In genomic region chr13:39894159-39894558, GRCm38 (mm10) we compare ENCODE assay signal across 11 mouse cellular contexts.
DNase-seq lines count a peak whose midpoint lies in the region; ATAC-seq and TF ChIP-seq lines count a peak whose summit lies in the region.
"Had no signal": no experiment of that assay in that cellular context is flagged by ENCODE, and none has a peak within 500 bp of the region (broad histone marks: within the 10 kb centered on the region; RNA-seq: fewer than 3 reads in every experiment).

No protein-coding gene starts in this region.

- TF ChIP-seq CTCF in thymus, adult 2 months (IDR thresholded peaks at IDR 0.05; ENCODE audit: borderline replicate concordance, control insufficient read depth, extremely low read depth, insufficient read depth, low read length, poor library complexity), result no peak

- H3K27me3 ChIP-seq in thymus, adult 2 months (ENCODE audit: control insufficient read depth, insufficient read depth, low read length), result no peaks in the 10 kb centered on the region
- H3K27me3 ChIP-seq: megakaryocyte, embryonic 14.5 days had no signal

- no peak overlapping the region for H3K27ac ChIP-seq in thymus, adult 2 months (ENCODE audit: control insufficient read depth, insufficient read depth, low read length)
- H3K27ac ChIP-seq: hindbrain, embryonic 15.5 days had no signal

- H3K4me3 ChIP-seq in thymus, adult 2 months (ENCODE audit: control insufficient read depth, insufficient read depth, low read length), result no peak overlapping the region
- H3K4me3 ChIP-seq: hindbrain, embryonic 15.5 days; megakaryocyte, embryonic 14.5 days had no signal

- TF ChIP-seq POLR2A in thymus, adult 2 months (IDR thresholded peaks at IDR 0.05; ENCODE audit: control insufficient read depth, extremely low read depth, insufficient read depth, low read length, poor library complexity), result no peak

- no peaks in the 10 kb centered on the region for H3K36me3 ChIP-seq in thymus, adult 2 months (ENCODE audit: control insufficient read depth, insufficient read depth, low read length)
- H3K36me3 ChIP-seq: hindbrain, embryonic 15.5 days had no signal

- WGBS in thymus, adult 2 months, result 73% methylated on average over 5 of the region's 5 CpGs

- DNase-seq in cerebellum, postnatal 10 days, result peak; percentile 12 to 30
- no peak for DNase-seq in cerebellum, adult 9-11 months
- DNase-seq in left cerebral cortex, adult 11 months (ENCODE audit: low spot score), result peak; percentile 5
- no peak for DNase-seq in left cerebral cortex, adult 18-20 months (ENCODE audit: low spot score in 2 of 2)
- DNase-seq in NIH3T3 (ENCODE audit: low read depth), result peak; percentile 9
- peak; percentile 8 for DNase-seq in layer of hippocampus, adult 8-10 months (ENCODE audit: low spot score in 2 of 2)
- no peak for DNase-seq in thymus, adult 2 months
- DNase-seq: kidney, postnatal 36 days had no signal

- no peaks in the 10 kb centered on the region for H3K4me1 ChIP-seq in thymus, adult 2 months (replicated peaks; ENCODE audit: control insufficient read depth, insufficient read depth, low read length)
- H3K4me1 ChIP-seq: hindbrain, embryonic 15.5 days; megakaryocyte, embryonic 14.5 days had no signal

- no peak for ATAC-seq in megakaryocyte-erythroid progenitor cell, adult 5-6 weeks (replicated peaks; ENCODE audit: low FRiP score, low TSS enrichment, poor library complexity, severe bottlenecking)

Comparison
In these comparisons a context has a peak if more than half of its experiments do, and no peak if none do; other contexts are left out.
1. DNase-seq: peak in cerebellum, postnatal 10 days (2 of 2), left cerebral cortex, adult 11 months (single experiment), NIH3T3 (single experiment) and layer of hippocampus, adult 8-10 months (2 of 2); none in cerebellum, adult 9-11 months (single experiment), left cerebral cortex, adult 18-20 months (0 of 2) and thymus, adult 2 months (single experiment).